Mouse (Mus musculus): ENCODE results near the gene Rhox2a.
"Not testable (repeated sequence)": the region's sequence is repeated elsewhere in the genome, so short reads cannot be mapped to it uniquely, and the experiment has no call there.

DNA sequence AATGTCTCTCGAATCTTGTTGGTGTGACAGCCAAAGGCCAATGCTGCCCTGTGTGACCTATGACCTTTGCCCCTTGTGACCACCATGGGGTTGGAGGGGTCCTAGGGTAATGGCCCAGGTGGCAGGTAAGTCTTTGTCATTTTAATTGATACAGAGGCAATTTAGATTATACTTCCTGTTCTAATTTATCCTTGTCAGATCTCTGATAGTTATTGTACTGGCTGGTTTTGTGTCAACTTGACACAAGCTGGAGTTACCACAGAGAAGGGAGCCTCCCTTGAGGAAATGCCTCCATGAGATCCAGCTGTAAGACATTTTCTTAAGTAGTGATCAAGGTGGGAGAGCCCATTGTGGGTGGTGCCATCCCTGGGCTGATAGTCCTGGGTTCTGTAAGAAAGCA lies 22.6 kb upstream of the Rhox2a start, which contains the start of gene Rhox1:
- not testable (repeated sequence) for TF ChIP-seq POLR2A (IDR thresholded peaks at IDR 0.05; ENCODE audit: insufficient read depth, low read length); CTCF (IDR thresholded peaks at IDR 0.05; ENCODE audit: low read depth, low read length)
